Mouse (Mus musculus): ENCODE measurements around the gene Gm21830.
"Not testable (repeated sequence)": the region's sequence is repeated elsewhere in the genome, so short reads cannot be mapped to it uniquely, and the experiment has no call there.

The Gm21830 gene

GRCm38 (mm10) chr2:67413425-67413824, at the start of gene Gm21830:
Gm21830 (plus strand) TSS chr2:67413725.
- not testable (repeated sequence) for DNase-seq (ENCODE audit: low spot score)

- peak; percentile 5 for DNase-seq (ENCODE audit: low spot score)
Observed at GRCm38 (mm10) chr2:67364506-67364905, 49.0 kb upstream of the Gm21830 start.

- no peak for DNase-seq (ENCODE audit: low spot score)
Observed at GRCm38 (mm10) chr2:67378504-67378903, 35.0 kb upstream of the Gm21830 start.

- DNase-seq (ENCODE audit: low spot score) = no peak
Observed at GRCm38 (mm10) chr2:67420853-67421252, 7.3 kb downstream of the Gm21830 start.

- no peak for DNase-seq (ENCODE audit: low spot score)
Observed at GRCm38 (mm10) chr2:67422799-67423198, 9.3 kb downstream of the Gm21830 start.

GRCm38 (mm10) chr2:67433081-67433480, 19.6 kb downstream of the Gm21830 start, which contains the start of gene Gm26727:
Gm26727 (minus strand) TSS chr2:67433181.
- DNase-seq (ENCODE audit: low spot score) = no peak

- DNase-seq (ENCODE audit: low spot score) = no peak
Observed at GRCm38 (mm10) chr2:67438309-67438708, 24.8 kb downstream of the Gm21830 start.

GRCm38 (mm10) chr2:67445780-67446179, 32.3 kb downstream of the Gm21830 start, which contains the start of gene Xirp2:
Xirp2 (plus strand) TSS chr2:67446002.
- DNase-seq (ENCODE audit: low spot score) = no peak

GRCm38 (mm10) chr2:67446772-67447171, 33.2 kb downstream of the Gm21830 start:
- DNase-seq (ENCODE audit: low spot score) = no peak

- DNase-seq (ENCODE audit: low spot score) = no peak
Observed at GRCm38 (mm10) chr2:67447206-67447605, 33.7 kb downstream of the Gm21830 start.

- no peak for DNase-seq (ENCODE audit: low spot score)
Observed at GRCm38 (mm10) chr2:67460857-67461256, 47.3 kb downstream of the Gm21830 start.

- DNase-seq (ENCODE audit: low spot score) = no peak
Observed at GRCm38 (mm10) chr2:67467036-67467435, 53.5 kb downstream of the Gm21830 start.

- DNase-seq (ENCODE audit: low spot score) = not testable (repeated sequence)
Observed at GRCm38 (mm10) chr2:67470030-67470429, 56.5 kb downstream of the Gm21830 start.

GRCm38 (mm10) chr2:67477753-67478152, 64.2 kb downstream of the Gm21830 start:
- DNase-seq (ENCODE audit: low spot score) = peak; percentile 30

- DNase-seq (ENCODE audit: low spot score) = no peak
Observed at GRCm38 (mm10) chr2:67481051-67481450, 67.5 kb downstream of the Gm21830 start.

All from layer of hippocampus, adult 9-10 months (tissue).